In genomic region chr11:6902271-6902670, GRCm38 (mm10) we compare ENCODE assay signal across 24 mouse cellular contexts.
DNase-seq lines count a peak whose midpoint lies in the region; ATAC-seq and TF ChIP-seq lines count a peak whose summit lies in the region.
"Had no signal": no experiment of that assay in that cellular context is flagged by ENCODE, and none has a peak within 500 bp of the region (broad histone marks: within the 10 kb centered on the region; RNA-seq: fewer than 3 reads in every experiment).

No protein-coding gene starts in this region.

- H3K4me2 ChIP-seq in kidney, postnatal 0 days (ENCODE audit: low read length), result no peak overlapping the region
- H3K4me2 ChIP-seq: embryonic facial prominence, embryonic 12.5 days; embryonic facial prominence, embryonic 15.5 days; heart, embryonic 13.5 days; hindbrain, embryonic 14.5 days had no signal

- H3K9ac ChIP-seq in kidney, postnatal 0 days (ENCODE audit: low read depth, low read length), result no peak overlapping the region
- H3K9ac ChIP-seq: embryonic facial prominence, embryonic 12.5 days; embryonic facial prominence, embryonic 15.5 days; forebrain, postnatal 0 days; heart, embryonic 13.5 days; hindbrain, embryonic 14.5 days had no signal

- no peaks in the 10 kb centered on the region for H3K36me3 ChIP-seq in kidney, postnatal 0 days (ENCODE audit: insufficient read depth, low read length)
- H3K36me3 ChIP-seq: embryonic facial prominence, embryonic 12.5 days; embryonic facial prominence, embryonic 15.5 days; heart, embryonic 10.5 days; heart, embryonic 13.5 days had no signal

- no peaks in the 10 kb centered on the region for H3K9me3 ChIP-seq in kidney, postnatal 0 days (replicated peaks; ENCODE audit: low read length)
- H3K9me3 ChIP-seq: embryonic facial prominence, embryonic 12.5 days; embryonic facial prominence, embryonic 15.5 days; heart, embryonic 10.5 days; heart, embryonic 13.5 days had no signal

- 25% methylated on average over 3 of the region's 3 CpGs for WGBS in cerebellum, adult 2 months
- whole genome bisulfite sequencing in kidney, postnatal 0 days, result 58% methylated on average over 3 of the region's 3 CpGs

- no peaks in the 10 kb centered on the region for H3K27me3 ChIP-seq in cerebellum, adult 2 months (ENCODE audit: control insufficient read depth, insufficient read depth, low read length)
- no peaks in the 10 kb centered on the region for H3K27me3 ChIP-seq in kidney, postnatal 0 days (ENCODE audit: insufficient read depth, low read length)
- H3K27me3 ChIP-seq: embryonic facial prominence, embryonic 12.5 days; embryonic facial prominence, embryonic 15.5 days; heart, embryonic 13.5 days had no signal

- peaks cover 46% of the 10 kb centered on the region for H3K4me1 ChIP-seq in cerebellum, adult 2 months (ENCODE audit: control insufficient read depth, insufficient read depth, low read length)
- H3K4me1 ChIP-seq in kidney, postnatal 0 days (replicated peaks; ENCODE audit: insufficient read depth, low read length), result no peaks in the 10 kb centered on the region
- H3K4me1 ChIP-seq: embryonic facial prominence, embryonic 15.5 days had no signal

- DNase-seq in cerebellum, adult 2 months, result peak; percentile 44 to 48
- no peak for DNase-seq in cerebellum, postnatal 4 days (ENCODE audit: low spot score in 2 of 2)
- peak; percentile 19 for DNase-seq in kidney, postnatal 0 days (ENCODE audit: low spot score)
- no peak for DNase-seq in kidney, adult 8-10 months
- peak; percentile 46 for DNase-seq in cerebellum, adult 9-11 months
- DNase-seq in cerebellum, postnatal 14 days, result peak; percentile 58 to 59
- DNase-seq in lung, postnatal 36 days, result no peak
- DNase-seq in adrenal gland, postnatal 14 days, result no peak
- DNase-seq: adrenal gland, adult 8-10 months; adrenal gland, postnatal 36 days; gastrocnemius, adult 2 months; gastrocnemius, postnatal 14 days; kidney, adult 18-20 months had no signal

- H3K4me3 ChIP-seq in cerebellum, adult 2 months (replicated peaks; ENCODE audit: insufficient read depth, low read depth, low read length), result no peak overlapping the region
- no peak overlapping the region for H3K4me3 ChIP-seq in kidney, postnatal 0 days (replicated peaks; ENCODE audit: low read depth, low read length)
- H3K4me3 ChIP-seq: embryonic facial prominence, embryonic 12.5 days; embryonic facial prominence, embryonic 15.5 days; gastrocnemius, adult 2 months; heart, embryonic 10.5 days; heart, embryonic 13.5 days had no signal

- TF ChIP-seq CTCF in cerebellum, adult 2 months (IDR thresholded peaks at IDR 0.05; ENCODE audit: borderline replicate concordance, insufficient read depth, low read depth, low read length), result no peak
- TF ChIP-seq CTCF in kidney, postnatal 0 days (IDR thresholded peaks at IDR 0.05; ENCODE audit: low read depth), result no peak

- peak overlapping the region; percentile 7; the same call in 1 of the 2 replicates for H3K27ac ChIP-seq in cerebellum, adult 2 months (ENCODE audit: insufficient read depth, low read length)
- H3K27ac ChIP-seq in kidney, postnatal 0 days, result no peak overlapping the region
- H3K27ac ChIP-seq: embryonic facial prominence, embryonic 12.5 days; embryonic facial prominence, embryonic 15.5 days; gastrocnemius, adult 2 months; heart, embryonic 10.5 days; heart, embryonic 13.5 days; hindbrain, embryonic 14.5 days; hindbrain, postnatal 0 days had no signal

- TF ChIP-seq POLR2A in cerebellum, adult 2 months (IDR thresholded peaks at IDR 0.05; ENCODE audit: borderline replicate concordance, insufficient read depth, low read length), result no peak

- ATAC-seq in kidney, postnatal 0 days (replicated peaks; ENCODE audit: low FRiP score, low read depth), result no peak
- ATAC-seq: activated CD4-positive, CD25-positive, alpha-beta regulatory T cell, adult 4 months; forebrain, embryonic 14.5 days; forebrain, postnatal 0 days; hindbrain, postnatal 0 days; inflammation-experienced regulatory T-cells, adult 6 months; intestine, embryonic 16.5 days had no signal

Comparison
In these comparisons a context has a peak if more than half of its experiments do, and no peak if none do; other contexts are left out.
1. DNase-seq: peak in cerebellum, adult 2 months (2 of 2), kidney, postnatal 0 days (single experiment), cerebellum, adult 9-11 months (single experiment) and cerebellum, postnatal 14 days (2 of 2); none in cerebellum, postnatal 4 days (0 of 2), kidney, adult 8-10 months (0 of 2), lung, postnatal 36 days (single experiment) and adrenal gland, postnatal 14 days (single experiment).